Mouse (Mus musculus) kidney, postnatal 36 days (tissue): ENCODE data around the gene Olfr52.
"Not testable (repeated sequence)": the region's sequence is repeated elsewhere in the genome, so short reads cannot be mapped to it uniquely, and the experiment has no call there.

Source experiments
- DNase-seq, 2 experiments: peaks; one replicate each; pipeline ENCODE4 v3.0.0; 2021 to 2022; ENCODE audit warnings: mixed read lengths in 2 of 2

Olfr52 gene

GRCm38 (mm10) chr2:86185583-86185982 is at the start of gene Olfr52:
Gene Olfr52 (minus strand): TSS chr2:86185683.
- no peak for DNase-seq

GRCm38 (mm10) chr2:86231301-86231700 is 45.8 kb upstream of the Olfr52 start, which contains the start of gene Olfr1047:
Gene Olfr1047 (minus strand): TSS chr2:86231401.
- no peak for DNase-seq

GRCm38 (mm10) chr2:86219214-86219613 is 33.7 kb upstream of the Olfr52 start, which contains the start of gene Olfr1046:
Gene Olfr1046 (minus strand): TSS chr2:86219314.
- DNase-seq = no peak

DNA sequence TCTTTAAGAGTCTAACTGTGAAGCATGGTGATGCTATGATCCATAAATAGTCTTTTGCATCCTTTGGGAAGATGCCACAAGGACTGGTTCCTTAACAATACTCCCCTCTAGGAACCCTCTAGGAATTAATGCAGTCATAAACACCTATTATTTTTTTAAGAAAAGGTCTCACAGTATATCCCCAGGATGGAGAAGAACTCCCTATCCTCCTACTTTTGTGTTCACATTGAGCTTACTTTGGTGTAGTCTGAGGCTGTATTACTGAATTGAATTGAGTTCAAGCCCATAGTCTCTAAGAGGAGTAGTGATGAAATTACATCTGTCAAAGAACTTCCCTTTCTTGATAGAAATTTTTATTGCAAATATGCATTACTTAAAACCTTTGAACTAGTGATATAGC is 17.4 kb upstream of the Olfr52 start, which contains the start of gene Olfr1045:
Gene Olfr1045, minus strand, starts transcription at position 101 of the 400 bp plus-strand sequence.
- DNase-seq = no peak

- DNase-seq = no peak
Observed at GRCm38 (mm10) chr2:86195863-86196262, 10.4 kb upstream of the Olfr52 start.

DNA sequence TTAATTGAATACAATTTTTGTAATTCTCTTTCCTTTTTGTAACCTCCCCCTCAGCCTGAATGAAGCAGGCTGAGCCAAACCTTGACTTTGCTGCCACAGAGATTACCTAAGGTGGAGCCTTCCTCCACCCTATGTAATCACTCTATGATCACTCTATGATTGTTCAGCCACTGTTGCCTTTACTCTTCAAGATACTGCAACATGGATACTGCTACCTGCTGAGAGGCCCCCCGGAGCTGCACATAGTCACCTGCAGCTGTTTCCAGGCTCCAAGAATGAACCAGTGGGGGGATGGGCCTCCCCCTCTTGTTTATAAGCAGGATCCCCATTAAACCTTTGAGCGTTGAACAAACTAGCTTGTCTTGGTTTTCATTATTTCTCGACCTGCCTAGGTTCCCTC is 5.5 kb downstream of the Olfr52 start:
- DNase-seq = no peak

- DNase-seq = no peak
Observed at GRCm38 (mm10) chr2:86177720-86178119, 7.8 kb downstream of the Olfr52 start, which contains the start of gene Olfr1044. Gene Olfr1044 (minus strand): TSS chr2:86177820.

DNA sequence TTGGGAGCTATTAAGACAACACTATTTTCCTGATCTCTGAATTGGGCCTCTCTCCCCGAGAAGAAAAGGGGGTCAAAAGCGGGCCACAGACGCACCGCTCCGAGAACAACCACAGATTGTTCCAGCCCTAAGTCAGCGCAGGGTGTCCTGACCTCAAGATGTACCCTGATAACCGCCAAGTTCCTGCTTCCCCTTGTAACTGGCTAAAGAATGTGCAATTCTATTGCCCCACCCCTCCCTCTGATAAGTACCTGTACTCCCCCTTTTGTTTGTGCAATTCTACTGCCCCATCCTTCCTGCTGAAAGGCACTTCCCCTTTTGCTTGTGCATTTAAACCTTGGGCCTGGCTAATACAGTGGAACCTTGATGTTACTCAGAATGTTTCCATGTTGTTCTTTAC is 10.1 kb downstream of the Olfr52 start:
- DNase-seq = not testable (repeated sequence)

GRCm38 (mm10) chr2:86167422-86167821 is 18.1 kb downstream of the Olfr52 start, which contains the start of gene Olfr1043:
Gene Olfr1043 (minus strand): TSS chr2:86167522.
- no peak for DNase-seq

GRCm38 (mm10) chr2:86161738-86162137 is 23.7 kb downstream of the Olfr52 start, which contains the start of gene Olfr1042:
Gene Olfr1042 (minus strand): TSS chr2:86161838.
- no peak for DNase-seq

DNA sequence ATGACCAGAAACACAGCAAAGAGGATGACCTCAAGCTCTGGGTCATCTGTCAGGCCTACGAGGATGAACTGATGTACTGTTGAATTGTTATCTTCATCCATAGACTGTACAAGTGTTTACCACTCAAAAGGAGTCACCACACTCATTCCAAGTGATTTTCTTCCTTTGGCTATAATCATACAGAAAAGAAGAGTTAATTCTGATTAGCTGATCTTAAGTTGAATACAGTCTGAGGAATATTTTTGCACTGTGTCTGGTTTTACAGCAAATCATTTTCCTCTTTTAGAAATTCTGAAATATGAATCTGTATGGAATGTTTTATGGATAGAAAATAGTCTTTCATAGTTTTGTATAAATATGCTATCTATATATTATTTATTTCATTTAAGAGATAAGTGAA is 38.9 kb downstream of the Olfr52 start, which contains the start of gene Olfr1040:
Gene Olfr1040, minus strand, starts transcription at position 101 of the 400 bp plus-strand sequence.
- DNase-seq = no peak

DNA sequence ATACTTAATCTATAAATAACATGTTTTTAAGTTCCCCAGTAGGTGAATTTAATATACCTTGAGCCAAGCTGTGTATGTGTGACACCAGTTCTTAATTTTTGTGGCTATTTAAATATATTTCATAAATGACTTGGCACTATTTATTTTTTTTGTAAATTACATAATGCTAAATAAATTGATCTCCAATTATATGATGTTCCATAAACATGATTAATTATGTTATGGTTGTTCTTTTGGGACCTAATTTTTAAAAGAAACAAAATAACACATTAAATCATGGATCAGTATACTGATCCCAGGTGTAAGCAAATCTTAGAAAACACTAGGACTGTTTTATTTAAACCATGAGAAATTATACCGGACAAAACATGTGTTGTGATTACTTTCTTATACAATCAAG is 49.7 kb downstream of the Olfr52 start, which contains the start of gene Olfr1039:
Gene Olfr1039, minus strand, starts transcription at position 101 of the 400 bp plus-strand sequence.
- no peak for DNase-seq
